Mouse (Mus musculus): ENCODE results near the gene Otub2.

DNA sequence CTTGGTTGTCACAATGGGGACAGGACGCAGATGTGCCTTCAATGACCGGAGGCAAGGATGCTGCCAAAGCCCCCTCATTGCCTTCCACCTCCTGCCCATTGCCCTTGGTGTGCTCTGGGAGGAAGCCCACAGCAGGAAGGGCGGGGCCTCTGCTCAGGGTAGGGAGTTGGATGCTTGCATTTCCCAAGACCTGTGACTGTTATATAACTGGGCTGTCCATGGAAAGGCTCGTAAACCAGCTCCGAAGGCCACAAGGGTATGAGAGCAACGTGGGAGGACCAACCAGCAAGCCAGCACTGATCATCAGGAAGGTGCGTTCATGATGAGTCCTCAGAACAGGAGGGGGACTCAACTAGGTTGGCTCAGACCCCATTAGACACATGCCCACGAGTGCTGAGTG, 27.7 kb upstream of the Otub2 start:
- no peak for TF ChIP-seq ZC3H11A (IDR thresholded peaks at IDR 0.05; ENCODE audit: low read depth, low read length)
- no peak for TF ChIP-seq TAL1 (IDR thresholded peaks at IDR 0.05; ENCODE audit: low read length)
- TF ChIP-seq MYC (IDR thresholded peaks at IDR 0.05; ENCODE audit: low read depth, low read length), result no peak
- TF ChIP-seq CTCF (IDR thresholded peaks at IDR 0.05 in 2 of 3, conservative IDR thresholded peaks at IDR 0.05 in 1 of 3; ENCODE audit: control insufficient read depth in 1 of 3, insufficient read depth in 1 of 3, low read depth in 2 of 3, low read length in 3 of 3, poor library complexity in 1 of 3, severe bottlenecking in 1 of 3), result no peak
- no peak for TF ChIP-seq MXI1 (IDR thresholded peaks at IDR 0.05; ENCODE audit: low read depth, low read length)

Measured in MEL (cell line).